Mouse (Mus musculus): Measurements from ENCODE around the gene Hk2. TPM values are rescaled to one million over a fixed set of nuclear protein-coding genes. Genes with fewer than 3 reads are reported as not detected.

The Hk2 gene
- polyA plus RNA-seq, 1 experiment from 2014 or later = 4.8 TPM

DNA sequence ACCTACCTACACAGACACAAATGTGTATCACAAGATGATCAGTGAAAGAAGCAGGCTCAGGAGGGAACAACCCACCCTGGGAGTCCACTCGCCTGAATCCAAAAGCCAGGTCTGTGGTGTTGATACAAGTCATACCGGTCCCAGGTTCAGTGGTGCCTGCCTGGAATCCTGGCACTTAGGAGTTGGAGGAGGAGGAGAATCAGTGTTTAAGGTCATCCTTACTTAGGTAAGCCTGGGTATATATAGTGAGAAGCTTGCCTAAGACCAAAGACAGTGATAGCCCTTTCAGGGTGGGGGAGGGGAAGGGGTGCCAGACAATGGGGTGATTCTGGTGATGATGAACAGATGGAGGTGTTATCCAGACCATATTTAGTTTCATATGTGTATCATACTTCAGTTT is 9.0 kb downstream of the Hk2 start:
- H3K36me3 ChIP-seq (ENCODE audit: insufficient read depth, low read length) = no peaks in the 10 kb centered on the region
- no peaks in the 10 kb centered on the region for H3K27me3 ChIP-seq (replicated peaks; ENCODE audit: insufficient read depth, low read length)
- peaks cover 3% of the 10 kb centered on the region; the same call in 1 of the 2 replicates for H3K4me1 ChIP-seq (ENCODE audit: insufficient read depth, low read depth, low read length)
- TF ChIP-seq CTCF (IDR thresholded peaks at IDR 0.05) = no peak
- no peak for TF ChIP-seq EP300 (IDR thresholded peaks at IDR 0.05)
- H3K27ac ChIP-seq (ENCODE audit: low read length) = no peak overlapping the region
- no peaks in the 10 kb centered on the region for H3K9me3 ChIP-seq (ENCODE audit: low read length)
- no peak overlapping the region for H3K9ac ChIP-seq (replicated peaks; ENCODE audit: low read depth)
- no peak overlapping the region for H3K4me3 ChIP-seq (ENCODE audit: low read depth, low read length)
- no peak for DNase-seq (ENCODE audit: low spot score)
- 93% methylated on average over 2 of the region's 2 CpGs for WGBS
- no peak overlapping the region for H3K4me2 ChIP-seq (replicated peaks; ENCODE audit: low read depth, low read length)
- no peak for ATAC-seq

DNA sequence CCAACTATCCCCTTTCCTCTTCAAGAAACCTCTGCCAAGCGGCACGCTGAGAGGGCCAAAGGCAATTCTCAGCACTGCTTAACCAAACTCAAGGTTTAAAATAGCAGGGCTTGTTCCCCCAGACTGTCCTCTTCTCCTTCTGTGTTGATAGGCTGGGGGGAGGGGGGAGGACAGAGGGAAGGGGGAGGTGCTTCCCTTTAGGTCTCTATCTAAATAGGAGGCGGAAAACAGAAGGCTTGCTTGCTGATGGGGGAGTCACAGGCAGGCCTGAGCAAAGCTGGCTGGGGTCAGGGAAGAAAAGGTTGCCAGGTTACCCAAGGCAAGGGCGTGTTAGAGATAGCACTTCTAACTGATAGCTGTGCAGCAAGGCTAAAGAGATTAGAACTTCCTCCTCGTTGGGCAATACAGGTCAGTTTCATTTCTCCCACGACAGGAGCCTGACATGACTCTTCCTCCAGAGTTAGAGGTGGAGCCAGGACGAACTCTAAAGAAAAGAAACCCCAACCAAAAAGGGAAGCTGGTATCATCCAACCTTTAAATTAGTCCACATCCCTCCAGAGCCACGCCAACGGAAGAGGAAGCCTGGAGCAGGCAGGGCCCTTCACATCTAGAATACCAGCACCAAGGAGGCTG is 10.3 kb downstream of the Hk2 start:
- TF ChIP-seq CTCF (IDR thresholded peaks at IDR 0.05) (no peak), EP300 (IDR thresholded peaks at IDR 0.05) (no peak)
- H3K4me3 ChIP-seq (ENCODE audit: low read depth, low read length) = no peak overlapping the region
- H3K9ac ChIP-seq (replicated peaks; ENCODE audit: low read depth) = no peak overlapping the region
- peak overlapping the region; percentile 73 for H3K27ac ChIP-seq (ENCODE audit: low read length)
- H3K36me3 ChIP-seq (ENCODE audit: insufficient read depth, low read length) = no peaks in the 10 kb centered on the region
- H3K4me1 ChIP-seq (ENCODE audit: insufficient read depth, low read depth, low read length) = peaks cover 3% of the 10 kb centered on the region; the same call in 1 of the 2 replicates
- peak; percentile 40 for ATAC-seq
- H3K27me3 ChIP-seq (replicated peaks; ENCODE audit: insufficient read depth, low read length) = no peaks in the 10 kb centered on the region
- H3K4me2 ChIP-seq (replicated peaks; ENCODE audit: low read depth, low read length) = no peak overlapping the region
- WGBS = 30% methylated on average over 9 of the region's 9 CpGs
- no peaks in the 10 kb centered on the region for H3K9me3 ChIP-seq (ENCODE audit: low read length)
- DNase-seq (ENCODE audit: low spot score) = peak; percentile 60

DNA sequence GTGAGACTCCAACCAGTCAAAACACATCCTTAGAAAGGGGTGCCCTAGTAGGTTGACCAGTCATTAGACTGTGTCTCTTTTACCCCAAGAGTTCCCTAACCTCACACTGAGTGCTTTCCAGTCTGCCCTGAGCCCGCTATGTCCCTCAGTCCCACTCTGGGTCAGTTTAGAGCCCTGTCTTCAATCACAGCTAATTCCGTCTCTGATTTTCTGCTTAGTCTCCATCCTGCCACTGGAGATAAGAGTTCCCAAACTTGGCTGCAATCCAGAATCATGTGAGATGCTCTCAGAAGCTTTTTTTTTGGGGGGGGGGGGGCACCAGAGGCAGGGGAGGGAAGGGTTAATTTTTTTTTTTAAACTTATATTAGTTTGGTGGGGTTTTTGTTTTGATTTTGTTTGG is 11.5 kb downstream of the Hk2 start:
- WGBS = 37% methylated on average over 2 of the region's 2 CpGs
- H3K4me3 ChIP-seq (ENCODE audit: low read depth, low read length) = no peak overlapping the region
- ATAC-seq (no peak), DNase-seq (ENCODE audit: low spot score) (peak; percentile 29)
- H3K4me1 ChIP-seq (ENCODE audit: insufficient read depth, low read depth, low read length) = peaks cover 3% of the 10 kb centered on the region; the same call in 1 of the 2 replicates
- no peaks in the 10 kb centered on the region for H3K36me3 ChIP-seq (ENCODE audit: insufficient read depth, low read length)
- no peaks in the 10 kb centered on the region for H3K9me3 ChIP-seq (ENCODE audit: low read length)
- H3K27ac ChIP-seq (ENCODE audit: low read length) = no peak overlapping the region
- H3K27me3 ChIP-seq (replicated peaks; ENCODE audit: insufficient read depth, low read length) = no peaks in the 10 kb centered on the region
- TF ChIP-seq CTCF (IDR thresholded peaks at IDR 0.05) = no peak
- no peak overlapping the region for H3K9ac ChIP-seq (replicated peaks; ENCODE audit: low read depth)
- H3K4me2 ChIP-seq (replicated peaks; ENCODE audit: low read depth, low read length) = no peak overlapping the region

DNA sequence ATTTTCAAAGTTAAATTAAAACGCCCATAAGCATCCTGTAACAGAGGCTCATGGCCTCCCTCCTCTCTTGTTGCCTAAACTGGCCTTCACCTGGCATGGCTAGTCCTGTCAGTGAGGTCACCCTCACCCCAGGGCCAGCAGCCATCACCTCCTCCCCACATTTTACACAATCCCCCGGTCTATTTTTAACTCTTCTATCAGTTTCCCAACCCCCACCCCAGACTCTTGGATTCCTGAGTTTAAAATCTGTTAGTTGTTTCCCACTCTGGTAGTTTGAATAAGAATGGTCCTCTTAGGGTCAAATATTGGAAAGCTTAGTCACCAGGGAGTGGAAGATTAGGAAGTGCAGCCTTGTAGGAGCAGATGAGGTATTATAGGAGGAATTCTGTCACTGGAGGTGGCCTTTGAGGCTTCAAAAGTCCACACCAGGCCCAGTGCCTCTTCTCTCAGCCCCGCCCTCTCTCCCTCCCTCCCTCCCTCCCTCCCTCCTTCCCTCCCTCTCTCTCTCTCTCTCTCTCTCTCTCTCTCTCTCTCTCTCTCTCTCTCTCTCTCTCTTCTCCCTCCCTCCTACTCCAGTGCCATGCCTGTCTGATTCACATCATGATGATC is 13.4 kb downstream of the Hk2 start:
- TF ChIP-seq CTCF (IDR thresholded peaks at IDR 0.05) (no peak), EP300 (IDR thresholded peaks at IDR 0.05) (peak; percentile 38; the same call in 1 of the 2 replicates)
- no peaks in the 10 kb centered on the region for H3K9me3 ChIP-seq (ENCODE audit: low read length)
- ATAC-seq (peak; percentile 31; the same call in 1 of the 2 replicates), DNase-seq (ENCODE audit: low spot score) (peak; percentile 57)
- H3K27ac ChIP-seq (ENCODE audit: low read length) = no peak overlapping the region
- H3K4me3 ChIP-seq (ENCODE audit: low read depth, low read length) = no peak overlapping the region
- H3K4me2 ChIP-seq (replicated peaks; ENCODE audit: low read depth, low read length) = no peak overlapping the region
- H3K4me1 ChIP-seq (ENCODE audit: insufficient read depth, low read depth, low read length) = peaks cover 3% of the 10 kb centered on the region; the same call in 1 of the 2 replicates
- H3K27me3 ChIP-seq (replicated peaks; ENCODE audit: insufficient read depth, low read length) = no peaks in the 10 kb centered on the region
- 44% methylated on average over 2 of the region's 3 CpGs for WGBS
- no peaks in the 10 kb centered on the region for H3K36me3 ChIP-seq (ENCODE audit: insufficient read depth, low read length)
- H3K9ac ChIP-seq (replicated peaks; ENCODE audit: low read depth) = no peak overlapping the region

DNA sequence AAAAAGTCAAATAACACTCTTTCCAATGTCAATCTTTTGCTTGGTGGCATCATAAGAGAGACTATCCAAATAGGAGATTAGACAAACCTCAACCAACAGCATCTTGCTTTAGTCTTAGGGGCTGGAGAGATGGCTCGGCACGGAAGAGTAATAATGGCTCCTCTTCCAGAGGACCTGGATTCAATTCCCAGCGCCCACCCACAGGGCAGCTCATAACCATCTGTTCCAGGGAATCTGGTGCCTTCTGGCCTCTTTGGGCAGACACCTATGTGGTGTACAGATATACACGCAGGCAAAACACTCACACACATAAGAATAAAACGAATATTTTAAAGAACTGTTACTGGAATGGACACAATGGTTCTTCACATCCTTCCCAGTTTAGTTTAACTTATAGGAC is 15.0 kb downstream of the Hk2 start:
- Histone ChIP-seq H3K4me3 (ENCODE audit: low read depth, low read length) (no peak overlapping the region), H3K27ac (ENCODE audit: low read length) (no peak overlapping the region), H3K27me3 (replicated peaks; ENCODE audit: insufficient read depth, low read length) (no peaks in the 10 kb centered on the region), H3K9ac (replicated peaks; ENCODE audit: low read depth) (no peak overlapping the region), H3K36me3 (ENCODE audit: insufficient read depth, low read length) (no peaks in the 10 kb centered on the region), H3K4me2 (replicated peaks; ENCODE audit: low read depth, low read length) (no peak overlapping the region), H3K4me1 (ENCODE audit: insufficient read depth, low read depth, low read length) (peaks cover 3% of the 10 kb centered on the region; the same call in 1 of the 2 replicates), H3K9me3 (ENCODE audit: low read length) (no peaks in the 10 kb centered on the region)
- ATAC-seq = no peak
- DNase-seq (ENCODE audit: low spot score) = no peak
- WGBS = 88% methylated on average over 5 of the region's 5 CpGs
- no peak for TF ChIP-seq CTCF (IDR thresholded peaks at IDR 0.05)

DNA sequence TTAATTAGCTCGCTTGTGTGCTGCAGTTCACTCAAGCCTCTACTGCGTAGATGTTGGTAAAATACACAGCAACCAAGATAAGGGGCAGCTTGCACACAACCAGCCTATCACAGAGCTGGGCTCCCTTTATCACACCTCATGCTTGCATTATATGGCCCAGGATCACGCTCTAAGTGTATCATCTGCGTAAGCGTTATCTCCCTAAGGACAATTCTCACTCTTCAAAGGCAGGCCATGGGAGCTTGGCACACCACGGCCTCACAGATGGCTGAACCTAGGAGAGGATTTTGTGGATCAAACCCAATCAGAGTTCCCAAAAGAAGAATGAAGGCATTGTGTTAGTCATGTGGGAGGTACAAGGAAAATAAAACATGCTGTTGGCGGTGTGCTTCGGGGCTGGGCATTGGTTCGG is 17.4 kb downstream of the Hk2 start:
- Histone ChIP-seq H3K9me3 (ENCODE audit: low read length) (no peaks in the 10 kb centered on the region), H3K4me3 (ENCODE audit: low read depth, low read length) (no peak overlapping the region), H3K27me3 (replicated peaks; ENCODE audit: insufficient read depth, low read length) (no peaks in the 10 kb centered on the region), H3K4me2 (replicated peaks; ENCODE audit: low read depth, low read length) (no peak overlapping the region), H3K9ac (replicated peaks; ENCODE audit: low read depth) (no peak overlapping the region), H3K36me3 (ENCODE audit: insufficient read depth, low read length) (no peaks in the 10 kb centered on the region), H3K4me1 (ENCODE audit: insufficient read depth, low read depth, low read length) (no peaks in the 10 kb centered on the region), H3K27ac (ENCODE audit: low read length) (no peak overlapping the region)
- DNase-seq (ENCODE audit: low spot score) (no peak), ATAC-seq (no peak)
- TF ChIP-seq CTCF (IDR thresholded peaks at IDR 0.05) = no peak
- TF ChIP-seq EP300 (IDR thresholded peaks at IDR 0.05) = no peak
- WGBS = 86% methylated on average over 9 of the region's 9 CpGs

Data from lung, postnatal 0 days (tissue).